7 mouse cellular contexts compared by ENCODE assay signal in the genomic region with DNA sequence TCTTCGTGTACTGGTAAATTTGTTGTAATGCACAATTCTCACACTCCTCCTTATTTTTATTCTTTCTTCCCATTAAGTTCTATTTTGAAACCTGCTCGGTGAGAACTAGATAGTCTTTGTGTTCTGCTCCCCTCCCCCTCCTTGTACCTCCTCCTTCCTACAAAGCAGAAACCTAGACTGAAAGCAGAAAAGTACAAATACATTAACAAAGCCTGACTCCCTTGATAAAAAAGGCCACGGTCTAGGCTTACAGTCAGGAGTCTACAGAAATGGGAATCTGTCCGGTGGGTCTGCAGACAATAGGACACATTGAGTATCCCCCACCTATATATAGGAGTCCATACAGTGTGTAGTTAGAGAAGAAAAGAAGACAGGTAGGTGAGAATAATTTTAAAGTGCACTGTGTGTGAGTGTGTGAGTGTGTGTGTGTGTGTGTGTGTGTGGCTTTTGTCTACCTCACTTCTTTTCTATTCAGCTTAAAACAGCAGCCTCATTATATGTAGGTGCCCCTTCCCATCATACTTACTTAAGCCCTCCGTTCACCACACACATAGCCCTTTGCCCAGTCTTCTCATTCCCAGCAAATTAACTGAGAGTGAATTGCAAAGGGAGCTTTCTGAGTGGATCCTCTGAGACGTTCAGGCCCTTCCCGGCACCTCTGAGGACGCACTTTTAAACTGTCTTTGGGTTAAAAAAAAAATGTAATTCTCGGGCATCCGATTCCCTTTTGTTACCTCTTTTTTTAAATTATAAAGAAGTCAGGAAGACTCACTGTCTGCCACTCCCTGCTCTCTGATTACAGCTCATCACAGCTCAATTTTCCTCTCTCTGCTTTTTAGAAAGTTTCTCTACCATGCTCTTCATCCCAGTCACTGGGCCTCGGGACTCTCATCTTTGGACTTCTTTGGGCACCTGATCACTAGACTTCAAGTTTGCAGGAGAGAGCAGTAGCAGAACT.
DNase-seq lines count a peak whose midpoint lies in the region; ATAC-seq and TF ChIP-seq lines count a peak whose summit lies in the region.

No protein-coding gene starts in this region.

- peak overlapping the region; percentile 37 for H3K4me2 ChIP-seq in neural tube, embryonic 11.5 days (ENCODE audit: low read depth)
- H3K4me2 ChIP-seq in embryonic facial prominence, embryonic 15.5 days (replicated peaks), result no peak overlapping the region
- no peak overlapping the region for H3K4me2 ChIP-seq in stomach, embryonic 16.5 days (ENCODE audit: low read depth, low read length)

- TF ChIP-seq CTCF in cerebellum, adult 2 months (IDR thresholded peaks at IDR 0.05; ENCODE audit: borderline replicate concordance, insufficient read depth, low read depth, low read length), result no peak

- peak overlapping the region; percentile 22 for H3K4me3 ChIP-seq in neural tube, embryonic 11.5 days (ENCODE audit: low read depth, low read length)
- H3K4me3 ChIP-seq in embryonic facial prominence, embryonic 15.5 days (replicated peaks), result no peak overlapping the region
- peak overlapping the region; percentile 50 for H3K4me3 ChIP-seq in limb, embryonic 10.5 days
- no peak overlapping the region for H3K4me3 ChIP-seq in stomach, embryonic 16.5 days (replicated peaks; ENCODE audit: low read length)
- H3K4me3 ChIP-seq in cerebellum, adult 2 months (replicated peaks; ENCODE audit: insufficient read depth, low read depth, low read length), result no peak overlapping the region

- no peak for ATAC-seq in neural tube, embryonic 11.5 days (ENCODE audit: insufficient read depth, low FRiP score, low TSS enrichment)
- ATAC-seq in embryonic facial prominence, embryonic 15.5 days (ENCODE audit: insufficient number of reproducible peaks, low FRiP score, low TSS enrichment, low read depth), result no peak
- no peak for ATAC-seq in stomach, embryonic 16.5 days (ENCODE audit: insufficient read depth, low FRiP score)

- WGBS in neural tube, embryonic 11.5 days, result 5% methylated on average over 11 of the region's 11 CpGs
- 24% methylated on average over 11 of the region's 11 CpGs for WGBS in embryonic facial prominence, embryonic 15.5 days
- WGBS in limb, embryonic 10.5 days, result 4% methylated on average over 11 of the region's 11 CpGs
- WGBS in stomach, embryonic 16.5 days, result 40% methylated on average over 11 of the region's 11 CpGs
- 13% methylated on average over 11 of the region's 11 CpGs for WGBS in cerebellum, adult 2 months

- TF ChIP-seq POLR2A in cerebellum, adult 2 months (IDR thresholded peaks at IDR 0.05; ENCODE audit: borderline replicate concordance, insufficient read depth, low read length), result no peak

- H3K4me1 ChIP-seq in neural tube, embryonic 11.5 days (ENCODE audit: control insufficient read depth, insufficient read depth, low read length), result peaks cover 48% of the 10 kb centered on the region
- H3K4me1 ChIP-seq in embryonic facial prominence, embryonic 15.5 days, result peaks cover 35% of the 10 kb centered on the region
- H3K4me1 ChIP-seq in limb, embryonic 10.5 days, result peaks cover 80% of the 10 kb centered on the region
- H3K4me1 ChIP-seq in stomach, embryonic 16.5 days (ENCODE audit: control insufficient read depth, insufficient read depth, low read length), result peaks cover 25% of the 10 kb centered on the region
- no peaks in the 10 kb centered on the region; the same call in 1 of the 2 replicates for H3K4me1 ChIP-seq in cerebellum, adult 2 months (ENCODE audit: control insufficient read depth, insufficient read depth, low read length)

- peak overlapping the region; percentile 58 for H3K9ac ChIP-seq in neural tube, embryonic 11.5 days (ENCODE audit: low read length)
- no peak overlapping the region for H3K9ac ChIP-seq in embryonic facial prominence, embryonic 15.5 days
- no peak overlapping the region for H3K9ac ChIP-seq in stomach, embryonic 16.5 days (ENCODE audit: low read length)

- peak overlapping the region; percentile 97 for H3K27ac ChIP-seq in neural tube, embryonic 11.5 days (ENCODE audit: low read depth, low read length)
- H3K27ac ChIP-seq in embryonic facial prominence, embryonic 15.5 days (replicated peaks), result peak overlapping the region; percentile 63
- H3K27ac ChIP-seq in limb, embryonic 10.5 days, result peak overlapping the region; percentile 74
- peak overlapping the region; percentile 67 for H3K27ac ChIP-seq in stomach, embryonic 16.5 days (ENCODE audit: low read length)
- H3K27ac ChIP-seq in cerebellum, adult 2 months (ENCODE audit: insufficient read depth, low read length), result no peak overlapping the region

- no peaks in the 10 kb centered on the region for H3K9me3 ChIP-seq in neural tube, embryonic 11.5 days (ENCODE audit: control insufficient read depth, low read length)
- H3K9me3 ChIP-seq in embryonic facial prominence, embryonic 15.5 days (replicated peaks), result no peaks in the 10 kb centered on the region
- H3K9me3 ChIP-seq in limb, embryonic 10.5 days (replicated peaks), result no peaks in the 10 kb centered on the region
- no peaks in the 10 kb centered on the region for H3K9me3 ChIP-seq in stomach, embryonic 16.5 days (replicated peaks; ENCODE audit: control insufficient read depth, low read length)

- H3K36me3 ChIP-seq in neural tube, embryonic 11.5 days (ENCODE audit: control insufficient read depth, insufficient read depth, low read length), result no peaks in the 10 kb centered on the region
- no peaks in the 10 kb centered on the region for H3K36me3 ChIP-seq in embryonic facial prominence, embryonic 15.5 days
- H3K36me3 ChIP-seq in limb, embryonic 10.5 days, result no peaks in the 10 kb centered on the region
- no peaks in the 10 kb centered on the region for H3K36me3 ChIP-seq in stomach, embryonic 16.5 days (ENCODE audit: control insufficient read depth, insufficient read depth, low read length)

- DNase-seq in neural tube, embryonic 11.5 days (ENCODE audit: low spot score), result no peak
- DNase-seq in neural tube, embryonic 10.5 days (ENCODE audit: extremely low spot score, low spot score), result no peak
- DNase-seq in limb, embryonic 10.5 days (ENCODE audit: low spot score), result no peak
- DNase-seq in cerebellum, adult 2 months, result no peak
- DNase-seq in layer of hippocampus, adult 8-10 months (ENCODE audit: low spot score in 2 of 2), result no peak

- H3K27me3 ChIP-seq in neural tube, embryonic 11.5 days (ENCODE audit: control insufficient read depth, insufficient read depth, low read length), result peaks cover 11% of the 10 kb centered on the region; the same call in 1 of the 2 replicates
- H3K27me3 ChIP-seq in embryonic facial prominence, embryonic 15.5 days, result peaks cover 57% of the 10 kb centered on the region
- peaks cover 81% of the 10 kb centered on the region for H3K27me3 ChIP-seq in limb, embryonic 10.5 days (ENCODE audit: low read depth, poor library complexity, severe bottlenecking)
- peaks cover 8% of the 10 kb centered on the region; the same call in 1 of the 2 replicates for H3K27me3 ChIP-seq in stomach, embryonic 16.5 days (ENCODE audit: control insufficient read depth, insufficient read depth, low read length)
- peaks cover 17% of the 10 kb centered on the region; the same call in 1 of the 2 replicates for H3K27me3 ChIP-seq in cerebellum, adult 2 months (ENCODE audit: control insufficient read depth, insufficient read depth, low read length)

Comparison
In these comparisons a context has a peak if more than half of its experiments do, and no peak if none do; other contexts are left out.
1. H3K4me3 ChIP-seq: peak in neural tube, embryonic 11.5 days (single experiment) and limb, embryonic 10.5 days (single experiment); none in embryonic facial prominence, embryonic 15.5 days (single experiment), stomach, embryonic 16.5 days (single experiment) and cerebellum, adult 2 months (single experiment).